Mouse (Mus musculus): ENCODE measurements around the gene Tbc1d22b. TPM values are rescaled to one million over a fixed set of nuclear protein-coding genes. Genes with fewer than 3 reads are reported as not detected.
A peak's percentile ranks its signal among the peaks of the same experiment; 100 is the strongest.

The Tbc1d22b gene
- total RNA-seq, 2 experiments from 2014 or later: 14.5 to 15.1 TPM

- no peak for DNase-seq
- intact Hi-C loops (cut with DNase I): no loop called here
Observed at GRCm38 (mm10) chr17:29635492-29635891, 85.9 kb downstream of the Tbc1d22b start.

GRCm38 (mm10) chr17:29636118-29636517 is 86.5 kb downstream of the Tbc1d22b start:
- intact Hi-C loops (cut with DNase I): loop anchor here (2.0 kb wide), 1 partner anchor 247 kb away; no protein-coding TSS in a partner anchor
- peak; percentile 38 to 53 for DNase-seq

- peak; percentile 22 to 31 for DNase-seq
- intact Hi-C loops (cut with DNase I): loop anchor here (2.0 kb wide), 1 partner anchor 245 kb away; no protein-coding TSS in a partner anchor
Observed at GRCm38 (mm10) chr17:29637377-29637776, 87.8 kb downstream of the Tbc1d22b start.

GRCm38 (mm10) chr17:29637895-29638294 is 88.3 kb downstream of the Tbc1d22b start:
- intact Hi-C loops (cut with DNase I): loop anchor here (2.0 kb wide), 1 partner anchor 245 kb away; no protein-coding TSS in a partner anchor
- DNase-seq: peak; percentile 10 to 19

DNA sequence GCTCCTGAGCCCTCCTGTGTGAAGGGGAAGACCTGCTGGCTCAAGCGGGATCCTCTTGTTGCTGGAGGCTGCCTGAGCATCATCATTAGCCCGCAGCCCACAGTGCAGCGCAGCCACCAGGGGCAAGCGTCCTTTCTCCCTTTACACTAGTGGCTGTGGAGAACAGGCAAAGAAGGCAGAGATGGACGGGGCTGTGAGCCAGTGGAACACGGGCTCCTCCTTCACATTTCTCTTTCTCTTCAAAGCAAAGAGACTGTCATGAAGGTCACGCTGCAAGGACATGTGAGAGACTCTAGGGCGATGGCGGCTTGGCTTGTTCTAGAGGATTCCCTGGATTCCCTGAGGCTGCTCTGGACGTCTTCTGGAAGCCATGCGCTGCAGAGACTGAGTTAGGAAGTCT is 91.4 kb downstream of the Tbc1d22b start:
- no peak for DNase-seq

DNA sequence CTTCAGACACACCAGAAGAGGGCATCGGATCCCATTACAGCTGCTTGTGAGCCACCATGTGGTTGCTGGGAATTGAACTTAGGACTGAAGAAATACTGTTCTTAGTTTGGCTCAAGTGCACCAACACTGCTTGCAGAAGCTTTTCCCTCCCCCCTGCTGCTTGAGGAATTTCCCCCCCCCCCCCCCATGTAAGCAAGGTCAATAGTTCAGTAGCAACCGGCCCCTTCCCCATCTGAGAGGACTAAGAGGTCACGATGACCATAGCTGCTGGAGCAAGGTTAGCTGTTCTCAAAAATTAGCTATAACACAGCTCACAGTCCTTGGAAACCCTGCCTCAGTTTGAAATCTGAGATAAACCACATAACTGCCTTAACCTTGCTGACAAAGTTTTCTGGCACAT is 92.6 kb downstream of the Tbc1d22b start:
- intact Hi-C loops (cut with DNase I): no loop called here
- no peak for DNase-seq

More for the DNA sequence above, 91.4 kb downstream of the Tbc1d22b start:
- intact Hi-C loops (cut with DNase I): no loop called here

Small RNA genes lying within 50 kb of the gene (microRNA-seq; reads per million reads assigned to microRNA genes)
- 0 to 0.27 reads per million in 2 experiments for gene Mir7667

Other genes starting within 250 kb of the Tbc1d22b start
- 10 to 100 TPM; 34.3 to 47.8 TPM for gene Pi16, start 232.1 kb upstream of the Tbc1d22b start, total RNA-seq (2021)
- gene Mtch1, start 201.9 kb upstream of the Tbc1d22b start, total RNA-seq (2021): 100 to 1,000 TPM; 272 to 279 TPM
- 1 to 10 TPM; 2.3 to 2.9 TPM for gene Fgd2, start 188.9 kb upstream of the Tbc1d22b start, total RNA-seq (2021)
- gene Pim1, start 59.0 kb upstream of the Tbc1d22b start, total RNA-seq (2021): 10 to 100 TPM; 30.8 to 33.7 TPM
- not detected for gene Gm17657, start 147 bp upstream of the Tbc1d22b start, total RNA-seq (2021)
- gene Tmem217, start 2.6 kb downstream of the Tbc1d22b start, total RNA-seq (2021): not detected
- gene Rnf8, start 65.0 kb downstream of the Tbc1d22b start, total RNA-seq (2021): 10 to 100 TPM; 22.4 to 24.6 TPM
- 1 to 10 TPM; 1.0 to 1.3 TPM for gene Gm28043, start 65.1 kb downstream of the Tbc1d22b start, total RNA-seq (2021)
- 10 to 100 TPM; 45.8 to 60.7 TPM for gene Cmtr1, start 110.8 kb downstream of the Tbc1d22b start, total RNA-seq (2021)
- gene Ccdc167, start 167.3 kb downstream of the Tbc1d22b start, total RNA-seq (2021): 10 to 100 TPM; 11.4 to 12.1 TPM